25 mouse cellular contexts compared by ENCODE assay signal in the genomic region with DNA sequence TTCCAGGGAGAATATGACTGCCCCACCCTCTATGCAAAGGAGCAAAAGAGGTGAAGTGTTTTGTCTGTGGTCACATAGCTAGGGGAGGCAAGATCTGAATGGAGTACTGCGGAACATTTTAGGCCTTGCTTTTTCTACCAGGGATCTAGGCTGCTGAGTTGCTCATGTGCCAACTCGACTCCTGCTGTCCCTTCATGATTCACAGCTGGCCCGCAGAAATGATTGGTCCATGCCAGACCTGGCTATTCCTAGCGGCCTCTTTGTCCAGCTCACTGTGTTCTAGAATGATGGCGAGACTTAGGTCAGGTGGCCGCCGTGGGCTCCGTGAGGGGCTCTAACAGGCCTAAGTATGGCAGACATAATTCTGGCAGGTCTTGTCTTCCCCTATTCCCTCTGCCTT.
"Had no signal": no experiment of that assay in that cellular context is flagged by ENCODE, and none has a peak within 500 bp of the region (broad histone marks: within the 10 kb centered on the region; RNA-seq: fewer than 3 reads in every experiment).

No protein-coding gene starts in this region.

- H3K9ac ChIP-seq: kidney, embryonic 15.5 days; limb, embryonic 13.5 days; liver, embryonic 12.5 days; liver, embryonic 15.5 days; lung, embryonic 15.5 days; neural tube, embryonic 12.5 days; neural tube, embryonic 15.5 days; stomach, embryonic 15.5 days had no signal

- ATAC-seq: liver, embryonic 12.5 days had no signal

- DNase-seq: kidney, adult 11 months; kidney, adult 8-10 months; kidney, postnatal 10 days; kidney, postnatal 4 days; layer of hippocampus, postnatal 36 days; liver; lung, adult 18-20 months; lung, postnatal 10 days; lung, postnatal 36 days; midbrain, embryonic 14.5 days; right cerebral cortex, adult 18-20 months; right cerebral cortex, postnatal 14 days; right cerebral cortex, postnatal 4 days; thymus, postnatal 25 days had no signal

- H3K27ac ChIP-seq: kidney, embryonic 15.5 days; limb, embryonic 10.5 days; limb, embryonic 13.5 days; liver, embryonic 12.5 days; liver, embryonic 15.5 days; lung, embryonic 15.5 days; neural tube, embryonic 12.5 days; neural tube, embryonic 15.5 days; stomach, embryonic 15.5 days had no signal

- H3K4me1 ChIP-seq: kidney, embryonic 15.5 days; limb, embryonic 10.5 days; limb, embryonic 13.5 days; liver, embryonic 12.5 days; liver, embryonic 15.5 days; lung, embryonic 15.5 days; megakaryocyte, embryonic 14.5 days; stomach, embryonic 15.5 days had no signal

- H3K27me3 ChIP-seq: liver, embryonic 12.5 days; liver, embryonic 15.5 days; lung, embryonic 15.5 days; neural tube, embryonic 12.5 days; neural tube, embryonic 15.5 days; stomach, embryonic 15.5 days had no signal

- H3K4me2 ChIP-seq: kidney, embryonic 15.5 days; limb, embryonic 13.5 days; liver, embryonic 12.5 days; liver, embryonic 15.5 days; lung, embryonic 15.5 days; midbrain, embryonic 11.5 days; neural tube, embryonic 12.5 days; neural tube, embryonic 15.5 days; stomach, embryonic 15.5 days had no signal

- H3K36me3 ChIP-seq: kidney, embryonic 15.5 days; limb, embryonic 10.5 days; limb, embryonic 13.5 days; liver, embryonic 12.5 days; liver, embryonic 15.5 days; lung, embryonic 15.5 days; neural tube, embryonic 12.5 days; neural tube, embryonic 15.5 days; stomach, embryonic 15.5 days had no signal

- H3K4me3 ChIP-seq: kidney, embryonic 15.5 days; limb, embryonic 10.5 days; limb, embryonic 13.5 days; liver, embryonic 12.5 days; liver, embryonic 15.5 days; lung, embryonic 15.5 days; megakaryocyte, embryonic 14.5 days; neural tube, embryonic 12.5 days; neural tube, embryonic 15.5 days; stomach, embryonic 15.5 days had no signal

- H3K9me3 ChIP-seq: kidney, embryonic 15.5 days; limb, embryonic 10.5 days; limb, embryonic 13.5 days; liver, embryonic 12.5 days; liver, embryonic 15.5 days; lung, embryonic 15.5 days; megakaryocyte, embryonic 14.5 days; neural tube, embryonic 12.5 days; neural tube, embryonic 15.5 days; stomach, embryonic 15.5 days had no signal
